Mouse (Mus musculus) embryonic stem cell, embryonic (primary cell): ENCODE data around the gene Gnptg.

Experiments
- CTCF ChIA-PET, 4 experiments: fragments of 300-600 bp in 2 of 4; fragments of 350-600 bp in 2 of 4; sonication (Branson Sonifier 250); formaldehyde crosslinking; loops; one replicate each; lab custom pipeline; 2022; ENCODE audit warnings: inconsistent platforms in 2 of 4; lab: Charles Lee
- POLR2A ChIA-PET, 4 experiments: fragments of 300-600 bp in 2 of 4; fragments of 350-600 bp in 2 of 4; sonication (Branson Sonifier 250); formaldehyde crosslinking; loops; one replicate each; lab custom pipeline; 2022; ENCODE audit warnings: antibody characterized with exemption in 4 of 4, inconsistent platforms in 1 of 4; lab: Charles Lee

Gnptg gene

DNA sequence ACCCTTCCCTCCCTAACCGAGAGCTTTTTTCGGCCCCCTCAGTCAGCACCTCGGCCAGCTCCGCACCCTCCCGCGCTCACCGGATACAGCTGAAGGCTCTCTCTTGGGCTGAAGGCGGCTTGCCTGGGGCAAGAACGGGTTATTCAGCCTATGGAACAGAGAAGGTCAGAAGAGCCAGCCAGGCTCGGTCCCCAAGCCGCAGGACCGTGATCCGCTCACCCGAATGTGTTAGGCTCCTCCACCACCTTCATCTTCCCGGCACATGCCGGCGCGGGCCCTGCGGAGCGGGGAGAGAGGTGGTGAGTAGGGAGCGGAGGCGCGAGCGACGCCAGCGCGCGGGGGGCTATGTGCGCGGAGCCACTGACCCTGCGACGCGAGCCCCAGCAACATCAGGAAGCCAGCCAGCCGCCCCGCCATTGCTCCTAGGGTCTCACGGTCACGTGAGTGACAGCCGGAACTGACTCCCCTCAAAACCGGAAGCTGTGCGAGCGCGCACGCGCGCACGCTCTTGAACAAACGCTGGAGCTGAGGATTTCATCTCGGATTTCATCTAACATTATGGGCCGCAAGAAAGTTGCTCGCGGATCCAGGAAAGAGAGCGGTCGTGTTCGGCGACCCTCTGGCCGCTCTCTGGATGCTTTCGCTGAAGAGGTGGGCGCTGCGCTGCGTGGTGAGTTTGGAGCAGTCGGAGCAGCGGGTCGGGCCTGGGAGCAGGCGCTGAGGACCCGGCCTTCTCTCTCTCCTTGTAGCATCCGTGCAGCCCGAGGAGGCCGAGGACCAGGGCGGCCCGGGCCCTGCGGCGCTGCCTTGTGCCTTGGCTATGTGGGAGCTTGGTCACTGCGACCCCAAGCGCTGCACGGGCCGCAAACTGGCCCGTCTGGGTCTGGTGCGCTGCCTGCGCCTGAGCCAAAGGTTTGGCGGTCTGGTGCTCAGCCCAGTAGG lies at the start of gene Gnptg, which contains the start of gene Tsr3:
Gnptg (minus strand) TSS at position 430 of the 942 bp plus-strand sequence.
Tsr3 (plus strand) TSS at position 476 of the 942 bp plus-strand sequence.
- ChIA-PET CTCF (interaction anchor here (0.5 to 1.4 kb wide), 11 partner anchors 8 to 893 kb away, joined by 3 to 6 read pairs (median 3); partner anchors contain the start of genes Baiap3 (in 1 of the 4) and Ube2i (in 1 of the 4)), POLR2A (interaction anchor here (0.6 to 22.9 kb wide), 46 partner anchors 8 to 517 kb away, joined by 3 to 336 read pairs (median 4); partner anchors contain the start of genes BC003965 (in 3 of the 4), Baiap3 (in 3 of the 4), Ube2i (in 2 of the 4) and Chtf18 (in 1 of the 4))

DNA sequence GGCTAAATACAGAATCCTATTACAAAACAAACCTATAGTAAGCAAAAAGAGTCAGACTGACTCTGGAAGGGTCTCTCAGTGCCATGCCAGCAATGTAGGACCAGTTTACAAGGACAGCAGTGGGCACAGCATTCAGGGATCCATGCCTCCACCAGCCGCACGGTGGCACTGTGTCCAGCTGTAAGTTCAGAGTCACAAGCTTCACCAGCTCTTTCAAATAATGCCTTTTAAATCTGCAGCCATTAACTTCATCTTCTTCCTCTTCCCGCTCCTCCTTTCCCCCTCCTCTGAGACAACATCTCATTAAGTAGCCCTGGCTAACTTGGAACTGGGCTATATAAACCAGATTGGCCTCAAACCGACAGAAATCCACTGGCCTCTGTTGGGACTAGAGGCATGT lies 48.9 kb upstream of the Gnptg start:
- POLR2A ChIA-PET, result interaction anchor here in 3 of 4 experiments (0.6 to 1.5 kb wide), 9 partner anchors 14 to 660 kb away, joined by 3 to 6 read pairs (median 3); no protein-coding TSS in a partner anchor

DNA sequence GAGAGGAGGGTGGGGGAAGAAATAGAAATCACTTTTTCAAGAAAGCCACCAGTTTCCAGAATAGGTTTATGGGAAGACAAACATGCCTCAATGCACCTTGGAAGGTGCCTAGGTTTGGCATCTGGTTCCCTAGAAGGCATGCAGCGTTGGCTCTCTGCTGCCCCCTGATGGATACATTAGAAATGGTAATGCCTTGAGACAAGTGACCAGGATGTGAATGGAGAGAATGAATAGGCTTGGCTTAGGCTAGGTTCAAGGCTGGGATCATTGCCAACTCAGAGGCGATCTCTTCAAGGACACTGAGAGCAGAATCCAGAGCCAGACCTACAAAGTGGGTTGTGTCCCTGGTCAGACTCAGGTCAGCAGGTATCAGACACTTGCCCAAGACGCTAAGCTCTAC lies 45.1 kb upstream of the Gnptg start:
- POLR2A ChIA-PET, result interaction anchor here (0.7 to 8.3 kb wide), 9 partner anchors 12 to 533 kb away, joined by 3 to 128 read pairs (median 4); partner anchors contain the start of genes Ube2i (in 2 of the 4), BC003965 (in 1 of the 4) and Sox8 (in 1 of the 4)
- CTCF ChIA-PET, result interaction anchor here (0.5 to 3.8 kb wide), 18 partner anchors 11 to 548 kb away, joined by 3 to 32 read pairs (median 3); partner anchors contain the start of genes Chtf18 (in 1 of the 4), Mapk8ip3 (in 1 of the 4), Msrb1 (in 1 of the 4) and Rpusd1 (in 1 of the 4)

More for the DNA sequence above, 48.9 kb upstream of the Gnptg start:
- CTCF ChIA-PET, result interaction anchor here (0.6 to 1.9 kb wide), 35 partner anchors 11 to 697 kb away, joined by 3 to 14 read pairs (median 4); partner anchors contain the start of genes Ube2i (in 2 of the 4), Chtf18 (in 1 of the 4), Gng13 (in 1 of the 4) and Rpusd1 (in 1 of the 4)

DNA sequence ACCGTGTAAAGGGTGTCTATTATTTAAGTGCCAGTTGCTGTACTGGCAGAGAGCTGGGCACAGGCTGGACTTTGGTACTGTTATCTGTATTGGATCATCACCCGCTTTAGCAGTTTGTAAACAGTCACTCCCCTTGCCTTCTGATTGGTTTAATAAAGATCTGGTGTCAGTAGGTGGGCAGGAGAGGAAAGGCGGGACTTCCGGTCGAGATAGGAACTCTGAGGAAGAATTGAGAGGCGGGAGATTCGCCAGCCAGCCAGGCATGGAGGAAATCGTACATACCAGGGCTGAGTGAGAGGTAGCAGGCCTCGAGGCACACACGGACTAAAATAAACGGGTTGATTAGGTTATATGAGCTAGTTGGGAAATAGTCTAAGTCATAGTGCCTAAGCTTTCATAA lies 42.2 kb upstream of the Gnptg start:
- ChIA-PET POLR2A (interaction anchor here (0.7 to 8.3 kb wide), 14 partner anchors 9 to 754 kb away, joined by 3 to 128 read pairs (median 6); partner anchors contain the start of genes Ube2i (in 3 of the 4), BC003965 (in 1 of the 4), Msrb1 (in 1 of the 4) and Traf7 (in 1 of the 4)), CTCF (interaction anchor here in 2 of 4 experiments (1.1 to 1.7 kb wide), 3 partner anchors 8 to 18 kb away, joined by 4 to 9 read pairs (median 9); partner anchors contain the start of gene Ube2i (in 1 of the 2))

DNA sequence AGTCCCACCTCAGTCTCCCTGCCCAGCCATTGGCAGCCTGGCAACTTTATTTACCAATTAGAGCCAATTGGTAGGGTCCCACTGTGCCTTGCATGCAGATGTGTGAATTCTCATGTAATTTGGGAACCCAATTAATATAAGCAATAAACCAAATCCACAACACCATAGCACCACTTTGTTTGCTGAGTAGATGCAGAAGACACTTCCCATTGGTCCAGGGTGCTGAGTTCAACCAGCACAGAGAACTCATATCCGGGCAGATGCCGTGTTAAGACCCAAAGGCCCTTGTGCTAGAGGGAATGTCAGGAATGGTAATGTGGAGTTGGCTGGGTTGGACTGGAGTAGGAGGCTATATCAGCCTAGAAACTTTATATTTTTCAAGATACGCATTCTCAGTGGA lies 35.9 kb upstream of the Gnptg start:
- ChIA-PET POLR2A (interaction anchor here in 2 of 4 experiments (2.7 to 13.7 kb wide), 7 partner anchors 8 to 92 kb away, joined by 8 to 336 read pairs (median 43); partner anchors contain the start of genes Gnptg (in 2 of the 2), Tsr3 (in 2 of the 2), BC003965 (in 1 of the 2) and Baiap3 (in 1 of the 2)), CTCF (no interaction called here)

DNA sequence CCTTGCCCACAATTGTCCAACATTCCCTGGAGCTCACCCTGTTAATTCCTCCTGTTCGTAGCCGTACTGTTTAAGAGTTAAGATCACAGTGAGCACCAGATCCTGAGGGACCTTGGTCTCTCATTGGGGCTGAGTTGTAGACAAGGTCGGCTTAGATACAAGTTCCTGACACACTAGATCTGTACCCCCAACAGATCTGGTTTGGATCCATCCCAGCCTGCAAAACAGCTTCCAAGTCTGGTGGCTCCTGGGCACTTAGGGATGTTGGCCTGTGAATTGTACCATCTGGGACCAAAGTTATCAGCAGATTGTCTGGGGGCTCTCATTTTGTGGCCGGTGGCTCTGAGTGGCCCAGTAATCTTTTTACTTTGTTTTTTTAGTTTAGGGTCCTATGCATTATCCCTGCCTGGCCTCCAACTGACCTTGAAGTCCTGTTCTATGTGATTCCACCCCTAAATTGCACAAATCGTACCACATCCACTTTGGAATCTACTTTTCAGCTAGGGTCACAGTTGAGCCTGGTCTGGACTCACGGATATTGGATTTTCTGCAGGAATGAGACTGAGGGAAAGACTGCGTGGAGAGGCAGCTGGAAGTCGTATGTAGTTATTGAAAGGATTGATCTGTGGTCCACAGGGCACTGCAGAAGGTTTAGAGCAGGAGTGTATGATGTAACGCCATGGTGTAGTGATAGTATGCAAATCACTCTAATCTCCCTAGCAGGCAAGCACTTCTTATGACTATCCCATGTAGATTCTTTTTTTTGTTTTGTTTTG lies 34.8 kb upstream of the Gnptg start, which contains the start of gene Ube2i:
Ube2i (minus strand) TSS at position 52 of the 776 bp plus-strand sequence.
- CTCF ChIA-PET, result interaction anchor here in 3 of 4 experiments (0.6 to 4.3 kb wide), 19 partner anchors 7 to 425 kb away, joined by 3 to 32 read pairs (median 6); partner anchors contain the start of genes Fahd1 (in 1 of the 3), Gnptg (in 1 of the 3), Sstr5 (in 1 of the 3) and Tsr3 (in 1 of the 3)
- POLR2A ChIA-PET, result interaction anchor here (0.7 to 13.7 kb wide), 45 partner anchors 7 to 1443 kb away, joined by 3 to 336 read pairs (median 10); partner anchors contain the start of genes BC003965 (in 4 of the 4), Baiap3 (in 2 of the 4), Cramp1l (in 2 of the 4) and Gnptg (in 2 of the 4)

DNA sequence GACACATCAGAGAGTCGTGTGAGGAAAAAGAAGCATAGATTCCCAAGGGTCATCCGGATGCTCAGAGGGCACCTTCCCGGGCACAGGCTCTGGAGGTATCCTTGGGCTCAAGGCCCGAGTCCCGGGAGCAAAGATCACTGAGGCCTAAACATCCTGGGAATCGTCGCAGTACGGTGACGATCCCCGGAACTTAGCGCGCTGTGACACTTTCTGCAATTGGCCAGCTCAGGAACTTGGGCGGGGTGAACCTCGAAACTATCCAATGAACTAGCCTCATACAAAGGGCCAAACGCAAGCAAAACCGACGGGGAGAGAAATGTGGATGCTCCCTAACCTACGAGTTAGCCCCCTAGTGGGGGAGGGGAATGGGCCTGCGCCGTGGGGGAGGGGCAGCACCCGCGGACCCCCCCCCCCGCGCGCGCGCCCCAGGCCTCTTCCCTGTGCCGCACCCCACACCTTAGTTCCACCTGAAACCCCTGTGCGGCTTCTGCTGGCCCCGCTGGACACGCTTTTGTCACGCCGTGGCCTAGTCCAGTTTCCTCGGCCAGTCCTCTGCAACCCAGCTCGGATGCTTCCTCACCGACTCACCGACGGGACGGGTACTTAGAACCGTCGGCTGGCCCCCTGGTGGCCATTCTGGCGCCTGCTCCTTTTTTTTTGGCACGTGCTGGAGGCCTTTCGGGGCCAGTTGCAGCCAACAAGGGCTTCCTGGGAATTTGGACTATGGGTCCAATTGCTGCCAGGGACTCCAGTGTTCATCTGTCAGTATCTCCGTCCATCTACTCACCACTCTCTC lies 34.0 kb upstream of the Gnptg start:
- POLR2A ChIA-PET, result interaction anchor here (0.5 to 13.7 kb wide), 109 partner anchors 8 to 1444 kb away, joined by 3 to 336 read pairs (median 4); partner anchors contain the start of genes BC003965 (in 3 of the 4), Baiap3 (in 3 of the 4), Gnptg (in 3 of the 4) and Tsr3 (in 3 of the 4)

DNA sequence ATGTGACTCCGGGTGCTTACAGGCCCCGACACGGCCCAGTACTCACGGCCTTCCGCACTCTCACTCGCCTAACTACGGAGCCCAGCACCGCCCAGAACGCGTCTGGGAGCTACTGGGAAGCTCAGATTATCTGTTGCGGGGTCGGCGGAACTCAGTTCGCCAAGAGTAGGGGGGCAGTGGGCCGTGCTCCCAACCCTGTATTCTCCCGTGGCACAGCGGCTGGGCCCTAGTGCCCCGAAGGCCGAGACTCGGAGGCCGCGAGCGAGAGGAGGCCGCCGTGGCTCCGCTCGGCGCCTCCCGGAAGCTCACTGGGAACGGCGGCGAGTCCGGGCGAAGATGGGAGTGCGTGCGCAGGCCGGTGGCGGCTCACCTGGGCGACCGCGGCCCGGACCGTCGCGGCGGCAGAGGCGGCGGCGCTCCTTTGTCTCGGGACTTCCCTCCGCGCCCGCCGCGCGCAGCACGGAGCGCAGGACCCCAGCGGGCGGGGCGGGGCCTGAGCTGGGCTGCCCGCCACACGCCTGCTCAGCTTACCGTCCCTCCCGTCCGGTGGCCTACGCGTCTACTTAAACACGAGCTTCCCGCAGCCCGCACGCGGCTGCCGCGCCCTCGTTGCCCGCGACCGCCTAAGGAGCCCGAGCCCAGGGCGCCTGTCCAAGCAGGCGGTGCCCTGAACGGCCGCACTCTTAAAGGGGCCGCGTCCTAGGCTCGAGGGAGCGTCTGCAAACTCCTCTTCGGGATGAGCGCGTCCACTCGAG lies 33.2 kb upstream of the Gnptg start:
- ChIA-PET CTCF (interaction anchor here (0.5 to 4.3 kb wide), 26 partner anchors 8 to 1022 kb away, joined by 3 to 32 read pairs (median 4); partner anchors contain the start of genes BC003965 (in 1 of the 4), Ccnf (in 1 of the 4), Cramp1l (in 1 of the 4) and Gnptg (in 1 of the 4)), POLR2A (interaction anchor here (0.5 to 13.7 kb wide), 110 partner anchors 8 to 745 kb away, joined by 3 to 336 read pairs (median 4); partner anchors contain the start of genes Baiap3 (in 4 of the 4), BC003965 (in 3 of the 4), Gnptg (in 3 of the 4) and Tsr3 (in 3 of the 4))

More for the DNA sequence above, 34.0 kb upstream of the Gnptg start:
- CTCF ChIA-PET, result interaction anchor here (0.5 to 4.3 kb wide), 35 partner anchors 8 to 1022 kb away, joined by 3 to 32 read pairs (median 4); partner anchors contain the start of genes BC003965 (in 1 of the 4), Ccnf (in 1 of the 4), Cramp1l (in 1 of the 4) and Fahd1 (in 1 of the 4)

DNA sequence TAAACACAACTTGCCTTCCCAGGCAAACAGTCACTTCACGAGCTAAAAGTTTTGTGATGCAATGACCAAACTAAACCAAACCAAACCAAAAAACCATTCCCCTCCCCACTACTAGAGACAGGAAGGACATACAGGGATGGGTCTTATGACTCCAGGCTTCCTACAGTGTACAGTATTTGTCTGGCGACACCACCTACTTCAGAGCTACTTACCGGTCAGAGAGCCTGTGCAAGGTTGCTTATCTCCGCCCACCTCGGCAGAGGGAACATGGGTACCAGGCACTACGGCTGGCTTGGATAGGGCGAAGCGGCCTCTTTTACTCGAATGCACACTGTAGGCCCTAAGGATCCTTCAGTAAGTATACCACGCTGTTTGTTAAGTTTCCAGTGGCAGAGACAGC lies 32.4 kb upstream of the Gnptg start:
- POLR2A ChIA-PET, result interaction anchor here (0.7 to 13.7 kb wide), 45 partner anchors 7 to 744 kb away, joined by 3 to 336 read pairs (median 5); partner anchors contain the start of genes Baiap3 (in 3 of the 4), Gnptg (in 2 of the 4), Tsr3 (in 2 of the 4) and BC003965 (in 1 of the 4)
- CTCF ChIA-PET, result interaction anchor here (0.6 to 4.3 kb wide), 5 partner anchors 10 to 568 kb away, joined by 3 to 32 read pairs (median 4); no protein-coding TSS in a partner anchor

DNA sequence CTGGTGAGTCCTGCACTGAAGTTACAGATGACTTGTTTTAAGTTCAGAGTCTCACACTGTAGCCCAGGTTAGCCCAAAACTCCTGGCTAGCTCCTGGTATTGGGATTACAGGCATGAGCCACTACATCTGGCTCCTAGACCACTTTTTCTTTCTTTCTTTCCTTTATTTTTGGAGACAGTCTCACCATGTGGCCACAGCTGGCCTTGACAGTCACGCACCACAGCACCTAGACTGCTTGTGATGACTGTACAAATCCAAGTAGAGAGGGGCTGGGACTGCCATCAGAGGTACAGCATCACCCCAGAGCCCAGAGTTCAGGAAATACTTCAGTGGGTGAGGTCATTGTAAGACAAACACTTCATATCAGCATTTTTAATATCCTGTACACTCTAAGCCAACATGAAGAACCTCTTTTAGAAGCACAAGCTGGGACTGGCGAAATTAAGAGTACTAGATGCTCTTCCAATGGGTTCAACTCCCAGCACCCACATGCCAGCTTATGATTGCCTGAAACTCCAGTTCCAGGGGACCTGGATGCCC lies 30.9 kb upstream of the Gnptg start:
- ChIA-PET CTCF (interaction anchor here in 2 of 4 experiments (0.6 to 4.3 kb wide), 2 partner anchors 15 to 72 kb away, joined by 3 to 32 read pairs; no protein-coding TSS in a partner anchor), POLR2A (interaction anchor here in 3 of 4 experiments (0.6 to 13.7 kb wide), 17 partner anchors 6 to 937 kb away, joined by 3 to 336 read pairs (median 8); partner anchors contain the start of genes Baiap3 (in 3 of the 3), Gnptg (in 2 of the 3), Tsr3 (in 2 of the 3) and Arhgdig (in 1 of the 3))

DNA sequence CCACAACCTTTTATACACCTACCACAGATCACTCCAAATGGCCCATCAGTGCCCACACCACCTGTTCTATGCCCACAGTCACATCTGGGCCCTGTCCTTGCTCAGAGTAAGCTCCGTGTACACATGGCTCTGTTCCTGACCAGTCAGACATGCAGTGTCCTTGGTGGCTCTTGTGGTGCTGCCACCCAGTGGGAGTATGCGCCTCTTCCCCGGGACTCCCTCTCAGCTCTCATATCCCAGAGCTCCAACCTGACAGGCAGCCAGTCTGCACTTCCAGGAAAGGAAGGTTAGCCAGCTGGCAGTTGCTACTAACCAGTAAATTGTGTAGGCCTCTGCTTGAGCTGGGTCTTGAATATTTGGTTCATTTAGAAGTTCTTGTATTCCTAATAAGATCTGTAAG lies 24.5 kb upstream of the Gnptg start:
- POLR2A ChIA-PET, result interaction anchor here in 3 of 4 experiments (0.6 to 13.7 kb wide), 17 partner anchors 8 to 254 kb away, joined by 3 to 336 read pairs (median 3); partner anchors contain the start of genes Ube2i (in 3 of the 3), Baiap3 (in 2 of the 3), BC003965 (in 1 of the 3) and Gnptg (in 1 of the 3)

DNA sequence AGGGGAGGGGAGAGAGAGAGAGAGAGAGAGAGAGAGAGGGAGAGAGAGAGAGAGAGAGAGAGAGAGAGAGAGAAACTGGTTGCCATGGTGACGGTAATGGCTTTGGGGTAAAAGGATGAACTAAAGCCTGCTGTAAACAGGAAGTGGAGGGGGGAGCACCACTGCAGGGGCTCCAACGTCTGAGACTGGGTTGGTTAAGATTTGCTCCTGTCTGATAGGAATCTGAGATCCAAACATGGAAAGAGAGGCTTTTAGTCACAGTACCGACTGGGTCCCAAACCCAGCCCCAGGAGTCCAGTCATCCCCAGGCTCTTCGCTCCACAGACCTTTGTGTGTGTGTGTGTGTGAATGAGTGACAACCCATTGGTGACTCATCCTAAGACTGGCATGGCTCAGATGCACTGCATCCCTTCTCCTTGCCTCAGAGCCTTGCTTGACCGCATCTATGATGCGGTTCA lies 17.9 kb upstream of the Gnptg start:
- POLR2A ChIA-PET, result interaction anchor here in 2 of 4 experiments (0.9 to 3.3 kb wide), 4 partner anchors 10 to 21 kb away, joined by 3 to 52 read pairs (median 12); partner anchors contain the start of gene Ube2i (in 1 of the 2)
- CTCF ChIA-PET, result interaction anchor here in 1 of 4 experiments (0.8 kb wide), 1 partner anchor 16 kb away, joined by 3 read pairs; no protein-coding TSS in a partner anchor

More for the DNA sequence above, 24.5 kb upstream of the Gnptg start:
- CTCF ChIA-PET, result interaction anchor here in 3 of 4 experiments (0.6 to 2.0 kb wide), 12 partner anchors 8 to 147 kb away, joined by 3 to 8 read pairs (median 4); partner anchors contain the start of genes Ube2i (in 2 of the 3), Baiap3 (in 1 of the 3), Gnptg (in 1 of the 3) and Tsr3 (in 1 of the 3)
